In genomic region chr13:45502791-45503190, GRCm38 (mm10) we compare ENCODE assay signal across 15 mouse cellular contexts.
"Had no signal": no experiment of that assay in that cellular context is flagged by ENCODE, and none has a peak within 500 bp of the region (broad histone marks: within the 10 kb centered on the region; RNA-seq: fewer than 3 reads in every experiment).

No protein-coding gene starts in this region.

- ATAC-seq: midbrain, embryonic 15.5 days had no signal

- H3K4me3 ChIP-seq: limb, embryonic 12.5 days; lung, embryonic 15.5 days; megakaryocyte, embryonic 14.5 days; midbrain, embryonic 15.5 days; neural tube, embryonic 12.5 days; stomach, embryonic 15.5 days had no signal

- DNase-seq: kidney, adult 2 months; kidney, postnatal 25 days; layer of hippocampus, postnatal 36 days; lung, postnatal 14 days; right cerebral cortex, postnatal 4 days; thymus, adult 2 months; thymus, postnatal 25 days had no signal

- H3K9ac ChIP-seq: limb, embryonic 12.5 days; lung, embryonic 15.5 days; midbrain, embryonic 15.5 days; neural tube, embryonic 12.5 days; stomach, embryonic 15.5 days had no signal

- H3K27me3 ChIP-seq: limb, embryonic 12.5 days; lung, embryonic 15.5 days; megakaryocyte, embryonic 14.5 days; midbrain, embryonic 15.5 days; stomach, embryonic 15.5 days had no signal

- H3K9me3 ChIP-seq: limb, embryonic 12.5 days; lung, embryonic 15.5 days; midbrain, embryonic 15.5 days; neural tube, embryonic 12.5 days; stomach, embryonic 15.5 days had no signal

- H3K36me3 ChIP-seq: limb, embryonic 12.5 days; lung, embryonic 15.5 days; midbrain, embryonic 15.5 days; neural tube, embryonic 12.5 days; stomach, embryonic 15.5 days had no signal

- H3K27ac ChIP-seq: limb, embryonic 12.5 days; lung, embryonic 15.5 days; macrophage; midbrain, embryonic 15.5 days; neural tube, embryonic 12.5 days; stomach, embryonic 15.5 days had no signal

- H3K4me2 ChIP-seq: limb, embryonic 12.5 days; lung, embryonic 15.5 days; midbrain, embryonic 11.5 days; midbrain, embryonic 15.5 days; neural tube, embryonic 12.5 days; stomach, embryonic 15.5 days had no signal
